Mouse (Mus musculus) intestine, postnatal 0 days (tissue): ENCODE data around the gene Mlst8. TPM values are rescaled to one million over a fixed set of nuclear protein-coding genes. Genes with fewer than 3 reads are reported as not detected.

ENCODE experiments used
- ATAC-seq: fragments of 200-750 bp; cut with Nextera tagmentation; 2 replicates; pipeline ENCODE4 v1.8.0; 2017; ENCODE audit warnings: mild to moderate bottlenecking, moderate TSS enrichment, moderate library complexity
- H3K27ac ChIP-seq: fragments of 300-500 bp; sonication (generic); 2 replicates; pipeline ENCODE4 v1.5.1; 2014; ENCODE audit warnings: mild to moderate bottlenecking, low read depth, low read length, moderate library complexity
- H3K27me3 ChIP-seq: fragments of 300-500 bp; sonication (generic); replicated peaks from 2 replicates; pipeline ENCODE4 v1.6.1; 2014; ENCODE audit warnings: low read length, mixed read lengths; ENCODE audit not compliant: control insufficient read depth, insufficient read depth
- H3K36me3 ChIP-seq: fragments of 300-500 bp; sonication (generic); 2 replicates; pipeline ENCODE4 v1.6.1; 2014; ENCODE audit warnings: mild to moderate bottlenecking, moderate library complexity; ENCODE audit not compliant: control insufficient read depth, insufficient read depth
- H3K4me1 ChIP-seq: fragments of 300-500 bp; sonication (generic); replicated peaks from 2 replicates; pipeline ENCODE4 v1.6.1; 2014; ENCODE audit warnings: antibody characterized with exemption, low read length, mixed read lengths; ENCODE audit not compliant: control insufficient read depth, insufficient read depth
- H3K4me2 ChIP-seq: fragments of 300-500 bp; sonication (generic); replicated peaks from 2 replicates; pipeline ENCODE4 v1.6.1; 2014; ENCODE audit warnings: low read depth, mild to moderate bottlenecking, moderate library complexity
- H3K4me3 ChIP-seq: fragments of 300-500 bp; sonication (generic); 2 replicates; pipeline ENCODE4 v1.5.1; 2014; ENCODE audit warnings: low read depth, low read length
- H3K9ac ChIP-seq: fragments of 300-500 bp; sonication (generic); 2 replicates; pipeline ENCODE4 v1.6.1; 2014; ENCODE audit warnings: mild to moderate bottlenecking, low read depth, low read length
- H3K9me3 ChIP-seq: fragments of 300-500 bp; sonication (generic); 2 replicates; pipeline ENCODE4 v1.6.1; 2016; ENCODE audit warnings: mixed run types; ENCODE audit not compliant: control insufficient read depth
- CTCF ChIP-seq: sonication (generic); IDR thresholded peaks from 2 replicates; pipeline ENCODE4 v1.5.1; 2016; ENCODE audit warnings: low read depth, mild to moderate bottlenecking, control low read depth, antibody characterized with exemption, moderate library complexity
- WGBS: fragments of 180-500 bp; shearing (Covaris S2); extraction: QIAGEN DNeasy Blood & Tissue Kit; methylation state at CpG from one replicate; pipeline ENCODE4 v1.1.7; 2014; 5-methylcytosine and 5-hydroxymethylcytosine counted together
- polyA plus RNA-seq: library from polyadenylated mRNA; unstranded; fragments of >200 nt; fragmentation: Nextera tagmentation; extraction: Ambion mirVana; gene quantifications from 2 replicates; pipeline ENCODE4 v1.2.1, GENCODE M21; 2015

The Mlst8 gene
- polyA plus RNA-seq, 1 experiment from 2014 or later = 11.9 TPM

DNA sequence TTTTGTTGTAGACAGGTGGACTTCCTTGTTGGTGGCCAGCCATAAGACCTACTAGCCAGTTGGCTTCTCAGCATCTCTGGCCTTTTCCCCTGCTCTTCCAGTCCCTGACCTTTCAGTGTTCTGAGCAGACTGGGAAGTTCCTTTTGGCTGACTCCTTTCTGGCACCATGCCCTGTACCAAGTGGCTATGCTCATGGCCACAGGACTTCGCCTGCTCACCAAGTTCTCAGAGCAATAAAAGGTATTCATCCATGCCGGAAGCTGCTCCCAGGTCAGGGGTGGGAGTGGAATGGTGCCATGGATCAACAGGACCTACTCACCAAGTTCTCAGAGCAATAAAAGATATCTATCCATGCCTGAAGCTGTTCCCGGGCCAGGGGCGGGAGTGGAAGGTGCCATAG, 6.4 kb downstream of the Mlst8 start:
- Histone ChIP-seq H3K4me2 (peak overlapping the region; percentile 99), H3K9me3 (no peaks in the 10 kb centered on the region), H3K27me3 (no peaks in the 10 kb centered on the region), H3K9ac (peak overlapping the region; percentile 37), H3K4me1 (peaks cover under 1% of the 10 kb centered on the region; the same call in 1 of the 2 replicates), H3K4me3 (no peak overlapping the region), H3K36me3 (peaks cover 37% of the 10 kb centered on the region), H3K27ac (peak overlapping the region; percentile 86)
- no peak for TF ChIP-seq CTCF
- 33% methylated on average over 4 of the region's 4 CpGs for WGBS
- ATAC-seq = peak; percentile 53

DNA sequence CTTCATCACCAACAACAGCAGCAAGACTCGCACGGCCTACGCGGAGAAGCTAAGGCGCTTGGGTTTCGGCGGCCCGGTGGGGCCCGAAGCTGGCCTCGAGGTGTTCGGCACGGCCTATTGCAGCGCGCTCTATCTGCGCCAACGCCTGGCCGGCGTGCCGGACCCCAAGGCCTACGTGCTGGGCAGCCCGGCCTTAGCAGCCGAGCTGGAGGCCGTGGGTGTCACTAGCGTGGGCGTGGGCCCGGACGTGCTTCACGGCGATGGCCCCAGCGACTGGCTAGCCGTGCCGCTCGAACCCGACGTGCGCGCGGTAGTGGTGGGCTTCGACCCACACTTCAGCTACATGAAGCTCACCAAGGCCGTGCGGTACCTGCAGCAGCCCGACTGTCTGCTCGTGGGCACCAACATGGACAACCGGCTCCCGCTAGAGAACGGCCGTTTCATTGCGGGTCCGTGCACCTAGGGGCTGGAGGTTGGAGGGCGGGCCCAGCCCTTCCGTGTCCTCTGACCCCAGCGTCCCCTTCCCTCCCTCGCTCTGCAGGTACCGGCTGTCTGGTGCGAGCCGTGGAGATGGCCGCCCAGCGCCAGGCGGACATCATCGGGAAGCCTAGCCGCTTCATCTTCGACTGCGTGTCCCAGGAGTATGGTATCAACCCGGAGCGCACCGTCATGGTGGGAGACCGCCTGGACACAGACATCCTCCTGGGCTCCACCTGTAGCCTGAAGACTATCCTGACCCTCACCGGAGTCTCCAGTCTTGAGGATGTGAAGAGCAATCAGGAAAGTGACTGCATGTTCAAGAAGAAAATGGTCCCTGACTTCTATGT, 8.0 kb downstream of the Mlst8 start:
- 0 out of 2 replicates have a peak, but pooled peaks have one; percentile 1 for ATAC-seq
- H3K27me3 ChIP-seq = no peaks in the 10 kb centered on the region
- TF ChIP-seq CTCF = no peak
- peaks cover 21% of the 10 kb centered on the region for H3K36me3 ChIP-seq
- WGBS = under 1% methylated on average over 68 of the region's 68 CpGs
- peak overlapping the region; percentile 80 for H3K4me3 ChIP-seq
- H3K9ac ChIP-seq = peak overlapping the region; percentile 93
- H3K27ac ChIP-seq = peak overlapping the region; percentile 94
- H3K4me1 ChIP-seq = no peaks in the 10 kb centered on the region
- peak overlapping the region; percentile 99 for H3K4me2 ChIP-seq
- H3K9me3 ChIP-seq = no peaks in the 10 kb centered on the region

DNA sequence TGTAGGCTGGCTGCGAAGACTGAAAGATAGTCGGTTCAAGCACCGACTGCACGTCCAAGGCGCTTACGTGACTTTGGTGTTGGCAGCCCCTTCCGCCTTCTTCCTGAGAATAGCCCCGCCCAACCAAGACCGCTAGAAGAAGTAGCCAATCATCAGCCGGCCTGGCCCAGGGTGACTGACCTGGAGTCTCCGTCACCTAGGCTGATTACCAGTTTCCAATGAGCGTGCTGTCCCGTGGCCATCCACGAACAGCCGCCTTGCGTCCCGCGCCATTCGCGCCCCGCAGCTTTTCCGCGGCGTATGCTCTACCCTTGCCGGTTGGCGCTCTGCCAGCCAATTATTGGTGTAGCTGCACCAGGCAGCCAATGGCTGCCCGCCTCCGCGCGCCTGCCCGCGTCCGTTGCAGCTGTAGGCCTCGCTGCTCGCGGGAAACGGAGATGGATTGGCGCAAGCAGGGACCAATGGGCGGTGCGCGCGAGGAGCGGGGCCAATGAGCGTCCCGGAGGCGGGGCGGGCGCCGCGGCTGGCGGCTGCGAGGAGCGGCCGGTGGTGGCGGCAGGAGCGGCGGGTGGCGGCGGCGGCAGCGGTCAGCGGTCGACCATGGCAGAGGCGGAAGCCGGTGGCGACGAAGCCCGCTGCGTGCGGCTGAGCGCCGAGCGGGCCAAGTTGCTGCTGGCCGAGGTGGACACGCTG, 8.8 kb downstream of the Mlst8 start, which contains the start of the genes E4f1 and Pgp:
E4f1 (minus strand) TSS at position 404 of the 693 bp plus-strand sequence.
Pgp (plus strand) TSS at position 483 of the 693 bp plus-strand sequence.
- ATAC-seq = peak; percentile 94
- WGBS = under 1% methylated on average over 71 of the region's 75 CpGs

DNA sequence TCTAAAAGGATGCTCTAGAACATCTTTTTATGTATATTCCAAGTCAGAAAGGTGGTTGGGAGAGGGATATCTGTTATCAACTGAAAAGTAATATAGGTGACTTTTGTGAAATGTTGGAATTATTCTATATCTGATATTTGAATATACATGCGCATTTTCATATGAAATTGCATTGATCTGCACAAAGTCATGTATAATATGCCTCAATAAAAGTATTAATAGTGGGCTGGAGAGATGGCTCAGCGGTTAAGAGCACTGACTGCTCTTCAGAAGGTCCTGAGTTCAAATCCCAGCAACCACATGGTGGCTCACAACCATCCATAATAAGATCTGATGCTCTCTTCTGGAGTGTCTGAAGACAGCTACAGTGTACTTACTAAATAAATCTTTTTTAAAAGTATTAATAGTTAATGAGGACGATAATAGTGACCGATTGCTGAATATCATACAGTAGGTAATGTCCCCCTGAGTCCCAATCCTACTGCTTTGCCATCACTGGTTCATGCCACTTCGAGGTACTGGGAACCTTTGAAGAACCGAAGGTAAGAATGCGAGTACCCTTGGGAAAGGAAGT, 9.5 kb downstream of the Mlst8 start:
- Histone ChIP-seq H3K27ac (peak overlapping the region; percentile 94), H3K36me3 (peaks cover 6% of the 10 kb centered on the region; the same call in 1 of the 2 replicates), H3K9ac (peak overlapping the region; percentile 93; the same call in 1 of the 2 replicates), H3K4me1 (no peaks in the 10 kb centered on the region), H3K4me2 (peak overlapping the region; percentile 99), H3K4me3 (peak overlapping the region; percentile 80), H3K9me3 (no peaks in the 10 kb centered on the region), H3K27me3 (no peaks in the 10 kb centered on the region)
- no peak for TF ChIP-seq CTCF
- no peak for ATAC-seq
- 16% methylated on average over 7 of the region's 7 CpGs for WGBS

More for the DNA sequence above, 8.8 kb downstream of the Mlst8 start, which contains the start of the genes E4f1 and Pgp:
- no peak for TF ChIP-seq CTCF
- peak within 1 kb of the TSS; percentile 94 for H3K27ac ChIP-seq
- no peaks in the 10 kb centered on the region for H3K4me1 ChIP-seq
- peak within 1 kb of the TSS; percentile 80 for H3K4me3 ChIP-seq
- H3K4me2 ChIP-seq = peak within 1 kb of the TSS; percentile 99
- no peaks in the 10 kb centered on the region for H3K27me3 ChIP-seq
- peaks cover 12% of the 10 kb centered on the region for H3K36me3 ChIP-seq
- no peaks in the 10 kb centered on the region for H3K9me3 ChIP-seq
- peak within 1 kb of the TSS; percentile 93 for H3K9ac ChIP-seq

DNA sequence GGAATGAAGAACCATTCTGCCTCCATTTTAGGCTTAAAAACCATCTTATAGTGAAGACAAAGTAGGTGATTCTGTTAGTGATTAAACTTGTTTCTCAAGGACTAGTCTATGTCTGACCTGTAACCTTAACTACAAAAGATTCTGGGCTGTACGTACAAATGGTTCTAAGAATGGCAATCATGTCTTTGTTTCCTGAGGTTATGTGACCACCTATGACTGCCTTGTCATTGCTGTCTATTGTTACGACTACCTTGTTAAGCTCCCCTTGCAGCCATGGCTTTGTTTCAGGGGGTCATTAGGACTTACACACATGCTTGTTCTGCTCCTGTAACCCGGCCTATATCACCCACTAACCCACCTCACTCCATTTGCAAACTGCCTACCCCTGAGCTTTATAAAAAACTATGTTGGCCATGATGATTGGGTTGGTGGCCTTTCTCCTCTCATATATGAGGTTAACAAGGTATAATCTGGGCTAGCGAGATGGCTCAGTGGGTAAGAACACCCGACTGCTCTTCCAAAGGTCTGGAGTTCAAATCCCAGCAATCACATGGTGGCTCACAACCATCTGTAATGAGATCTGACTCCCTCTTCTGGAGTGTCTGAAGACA, 10.1 kb downstream of the Mlst8 start:
- ATAC-seq = no peak
- H3K9ac ChIP-seq = no peak overlapping the region
- no peaks in the 10 kb centered on the region for H3K36me3 ChIP-seq
- H3K27ac ChIP-seq = no peak overlapping the region
- no peak overlapping the region for H3K4me2 ChIP-seq
- H3K4me1 ChIP-seq = no peaks in the 10 kb centered on the region
- TF ChIP-seq CTCF = no peak
- H3K27me3 ChIP-seq = no peaks in the 10 kb centered on the region
- no peak overlapping the region for H3K4me3 ChIP-seq
- no peaks in the 10 kb centered on the region for H3K9me3 ChIP-seq
- 94% methylated on average over 5 of the region's 5 CpGs for WGBS
